Mouse (Mus musculus) forebrain, postnatal 0 days (tissue): ENCODE measurements around the gene Trp53rka. TPM values are rescaled to one million over a fixed set of nuclear protein-coding genes. Genes with fewer than 3 reads are reported as not detected.

ENCODE experiments used
- ATAC-seq: fragments of 200-750 bp; cut with Nextera tagmentation; 2 replicates; pipeline ENCODE4 v1.8.0; 2017; ENCODE audit warnings: mild to moderate bottlenecking, moderate library complexity
- DNase-seq: peaks from one replicate; pipeline ENCODE4 v3.0.0-alpha.2; 2015
- H3K27ac ChIP-seq: fragments of 300-500 bp; sonication (generic); 2 replicates; pipeline ENCODE4 v1.5.1; 2014; ENCODE audit warnings: low read depth, mild to moderate bottlenecking, antibody characterized with exemption, low read length, moderate library complexity, mixed read lengths
- H3K27me3 ChIP-seq: fragments of 300-500 bp; sonication (generic); 2 replicates; pipeline ENCODE4 v1.6.1; 2014; ENCODE audit warnings: mild to moderate bottlenecking, low read length, mixed read lengths; ENCODE audit not compliant: insufficient read depth
- H3K36me3 ChIP-seq: fragments of 300-500 bp; sonication (generic); 2 replicates; pipeline ENCODE4 v1.6.1; 2014; ENCODE audit warnings: mild to moderate bottlenecking, moderate library complexity; ENCODE audit not compliant: insufficient read depth
- H3K4me1 ChIP-seq: fragments of 300-500 bp; sonication (generic); 2 replicates; pipeline ENCODE4 v1.6.1; 2014; ENCODE audit warnings: antibody characterized with exemption; ENCODE audit not compliant: insufficient read depth
- H3K4me2 ChIP-seq: fragments of 300-500 bp; sonication (generic); 2 replicates; pipeline ENCODE4 v1.6.1; 2014; ENCODE audit warnings: low read depth, mild to moderate bottlenecking, moderate library complexity
- H3K4me3 ChIP-seq: fragments of 300-500 bp; sonication (generic); 2 replicates; pipeline ENCODE4 v1.5.1; 2014; ENCODE audit warnings: low read depth, low read length, mixed read lengths
- H3K9ac ChIP-seq: fragments of 300-500 bp; sonication (generic); 2 replicates; pipeline ENCODE4 v1.6.1; 2014; ENCODE audit warnings: mild to moderate bottlenecking
- H3K9me3 ChIP-seq: fragments of 300-500 bp; sonication (generic); 2 replicates; pipeline ENCODE4 v1.6.1; 2016; ENCODE audit warnings: low read length
- CTCF ChIP-seq: sonication (generic); IDR thresholded peaks from 2 replicates; pipeline ENCODE4 v1.5.1; 2016; ENCODE audit warnings: antibody characterized with exemption, control low read depth, low read depth
- WGBS: fragments of 180-500 bp; shearing (Covaris S2); extraction: QIAGEN DNeasy Blood & Tissue Kit; methylation state at CpG from one replicate; pipeline ENCODE4 v1.1.7; 2014; 5-methylcytosine and 5-hydroxymethylcytosine counted together
- polyA plus RNA-seq: library from polyadenylated mRNA; unstranded; fragments of >200 nt; fragmentation: Nextera tagmentation; extraction: Ambion mirVana; gene quantifications from 2 replicates; pipeline ENCODE4 v1.2.1, GENCODE M21; 2015
- total RNA-seq: library from RNA; depleted of rRNA; stranded (reverse); fragments of >200 nt; gene quantifications from 2 replicates; pipeline ENCODE4 v1.2.3, GENCODE M21; 2014

Gene Trp53rka
- total and polyA plus RNA-seq, 2 experiments from 2014 or later: 36.8 to 54.6 TPM

DNA sequence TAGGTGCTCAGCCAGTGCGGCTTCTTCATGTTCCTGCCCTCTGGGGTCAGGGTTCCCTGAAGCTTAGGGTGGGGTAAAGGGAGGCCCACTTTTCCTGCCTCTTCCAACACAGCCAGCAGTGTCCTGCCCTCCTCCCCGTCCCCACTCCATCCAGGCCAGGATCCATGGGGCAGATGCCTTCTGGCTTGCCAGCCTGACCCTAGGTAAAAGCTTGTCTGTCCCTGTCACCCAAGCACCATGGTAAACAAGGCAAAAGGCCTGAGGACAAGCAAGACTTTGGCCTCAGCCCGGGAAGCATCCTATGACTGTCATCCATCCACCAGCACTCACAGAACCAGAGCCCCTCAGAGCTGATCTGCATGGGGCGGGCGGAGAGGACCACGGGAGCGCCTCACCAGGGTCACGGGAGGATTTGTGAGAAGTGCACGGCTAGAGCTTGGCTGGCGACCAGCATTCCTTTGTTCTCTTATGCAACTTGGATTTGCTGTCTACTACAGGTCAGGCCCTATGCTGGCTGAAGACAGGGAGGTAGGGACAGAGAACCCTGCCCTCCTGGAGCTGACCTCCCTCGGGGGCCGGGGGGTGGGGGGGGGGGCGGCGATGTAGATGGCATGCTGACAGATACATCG lies 25.2 kb downstream of the Trp53rka start:
- Histone ChIP-seq H3K36me3 (no peaks in the 10 kb centered on the region), H3K4me1 (no peaks in the 10 kb centered on the region), H3K27me3 (no peaks in the 10 kb centered on the region), H3K9ac (no peak overlapping the region), H3K4me2 (no peak overlapping the region), H3K4me3 (no peak overlapping the region), H3K27ac (no peak overlapping the region), H3K9me3 (no peaks in the 10 kb centered on the region)
- DNase-seq (no peak), ATAC-seq (no peak)
- no peak for TF ChIP-seq CTCF
- WGBS: 45% methylated on average over 15 of the region's 15 CpGs

GRCm38 (mm10) chr2:165459663-165460062 lies 33.5 kb downstream of the Trp53rka start:
- whole genome bisulfite sequencing: 20% methylated on average over 7 of the region's 7 CpGs
- TF ChIP-seq CTCF: no peak
- H3K4me3 ChIP-seq: no peak overlapping the region
- no peaks in the 10 kb centered on the region for H3K27me3 ChIP-seq
- H3K9ac ChIP-seq: no peak overlapping the region
- no peaks in the 10 kb centered on the region for H3K4me1 ChIP-seq
- no peaks in the 10 kb centered on the region for H3K9me3 ChIP-seq
- no peak overlapping the region for H3K4me2 ChIP-seq
- no peaks in the 10 kb centered on the region for H3K36me3 ChIP-seq
- no peak overlapping the region for H3K27ac ChIP-seq
- ATAC-seq (no peak), DNase-seq (no peak)

GRCm38 (mm10) chr2:165458189-165458588 lies 34.9 kb downstream of the Trp53rka start:
- no peak for TF ChIP-seq CTCF

GRCm38 (mm10) chr2:165456710-165457109 lies 36.4 kb downstream of the Trp53rka start:
- Histone ChIP-seq H3K9ac (no peak overlapping the region), H3K4me2 (no peak overlapping the region), H3K4me3 (no peak overlapping the region), H3K4me1 (no peaks in the 10 kb centered on the region), H3K9me3 (no peaks in the 10 kb centered on the region), H3K36me3 (no peaks in the 10 kb centered on the region), H3K27me3 (no peaks in the 10 kb centered on the region), H3K27ac (no peak overlapping the region)
- no peak for TF ChIP-seq CTCF
- no peak for DNase-seq
- 69% methylated on average over 2 of the region's 2 CpGs for WGBS
- no peak for ATAC-seq

More at GRCm38 (mm10) chr2:165458189-165458588, 34.9 kb downstream of the Trp53rka start:
- Histone ChIP-seq H3K4me3 (no peak overlapping the region), H3K9ac (no peak overlapping the region), H3K4me2 (no peak overlapping the region), H3K27ac (no peak overlapping the region), H3K36me3 (no peaks in the 10 kb centered on the region), H3K27me3 (no peaks in the 10 kb centered on the region), H3K9me3 (no peaks in the 10 kb centered on the region), H3K4me1 (no peaks in the 10 kb centered on the region)
- 69% methylated on average over 5 of the region's 5 CpGs for WGBS
- DNase-seq: no peak
- no peak for ATAC-seq

- H3K4me3 ChIP-seq: no peak overlapping the region
- WGBS: 74% methylated on average over 12 of the region's 12 CpGs
These were observed 40.1 kb downstream of the Trp53rka start for GRCm38 (mm10) chr2:165452730-165453693.

DNA sequence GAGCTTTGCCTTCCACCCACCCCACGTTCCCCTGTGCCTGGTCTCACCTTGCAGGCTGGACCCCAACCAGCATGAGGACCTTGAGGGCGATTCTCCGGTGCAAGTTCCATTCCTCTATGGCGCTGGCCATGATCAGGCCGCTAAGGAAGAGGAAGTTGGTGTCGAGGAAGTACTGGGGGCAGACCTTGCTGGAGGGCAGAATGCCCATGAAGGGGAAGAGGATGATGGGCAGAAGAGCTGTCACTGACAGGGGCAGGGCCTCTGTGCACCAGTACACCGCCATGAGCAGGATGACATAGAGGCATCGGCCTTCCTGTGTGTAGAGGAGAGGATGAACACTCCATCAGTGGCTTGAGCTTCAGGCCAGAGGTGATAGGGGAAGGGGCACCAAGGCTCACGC lies 44.6 kb downstream of the Trp53rka start:
- no peak overlapping the region for H3K9ac ChIP-seq
- no peak overlapping the region for H3K27ac ChIP-seq
- no peak for DNase-seq
- H3K36me3 ChIP-seq: no peaks in the 10 kb centered on the region
- H3K4me2 ChIP-seq: no peak overlapping the region
- WGBS: 89% methylated on average over 9 of the region's 9 CpGs
- no peaks in the 10 kb centered on the region for H3K9me3 ChIP-seq
- no peak for ATAC-seq
- TF ChIP-seq CTCF: no peak
- no peaks in the 10 kb centered on the region for H3K4me1 ChIP-seq
- H3K27me3 ChIP-seq: no peaks in the 10 kb centered on the region
- H3K4me3 ChIP-seq: no peak overlapping the region

More at GRCm38 (mm10) chr2:165452730-165453693, 40.1 kb downstream of the Trp53rka start:
- TF ChIP-seq CTCF: no peak
- Histone ChIP-seq H3K9me3 (no peaks in the 10 kb centered on the region), H3K9ac (no peak overlapping the region), H3K36me3 (no peaks in the 10 kb centered on the region), H3K27ac (no peak overlapping the region), H3K4me1 (no peaks in the 10 kb centered on the region), H3K4me2 (no peak overlapping the region), H3K27me3 (no peaks in the 10 kb centered on the region)
- peak; percentile 43; the same call in 1 of the 2 replicates for ATAC-seq
- DNase-seq: no peak

GRCm38 (mm10) chr2:165444861-165445260 lies 48.3 kb downstream of the Trp53rka start:
- Histone ChIP-seq H3K4me1 (no peaks in the 10 kb centered on the region), H3K4me3 (no peak overlapping the region), H3K27ac (no peak overlapping the region), H3K4me2 (no peak overlapping the region), H3K27me3 (no peaks in the 10 kb centered on the region), H3K9ac (no peak overlapping the region), H3K9me3 (no peaks in the 10 kb centered on the region), H3K36me3 (no peaks in the 10 kb centered on the region)
- TF ChIP-seq CTCF: no peak
- no peak for ATAC-seq
- DNase-seq: no peak
- WGBS: 84% methylated on average over 3 of the region's 3 CpGs
